Mouse (Mus musculus) mature B cell (primary cell): ENCODE measurements around the gene Gabbr1.

ENCODE experiments used
- in situ Hi-C: fragments of 300-500 bp; cut with MboI; formaldehyde crosslinking; loops from 2 replicates; pipeline ENCODE4 v1.14.3; 2019

Gabbr1 gene

DNA sequence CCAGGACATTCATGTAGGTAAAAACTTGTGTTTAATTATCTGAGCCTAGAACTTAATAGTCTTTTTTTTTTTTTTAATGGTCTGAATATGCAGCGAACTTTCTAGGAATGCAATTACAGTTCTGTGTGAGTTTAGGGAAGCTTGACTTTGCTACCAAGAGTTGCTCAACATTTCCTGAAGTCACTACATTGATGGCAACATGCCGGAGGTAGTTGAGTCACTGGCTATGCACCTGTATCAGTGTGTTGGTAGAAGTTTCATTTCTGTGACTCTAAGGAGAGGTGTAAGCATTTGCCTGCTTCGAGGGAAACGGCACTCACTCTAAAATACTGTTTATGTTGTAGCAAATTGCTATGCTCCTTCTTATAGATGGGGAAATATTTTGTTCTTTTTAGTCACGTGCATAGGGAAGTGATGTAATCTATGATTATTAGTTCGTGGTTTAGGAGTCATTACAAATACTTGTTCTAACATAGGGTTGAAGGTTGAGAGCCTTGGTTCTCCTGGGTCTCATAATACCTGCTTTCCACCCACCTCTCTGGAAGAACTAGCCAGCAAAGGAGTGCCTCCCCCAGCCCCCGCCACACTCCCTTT lies 1.0 kb upstream of the Gabbr1 start:
- in situ Hi-C loops = no loop called here

GRCm38 (mm10) chr17:37046312-37047112 lies 746 bp downstream of the Gabbr1 start:
- in situ Hi-C loops = no loop called here

DNA sequence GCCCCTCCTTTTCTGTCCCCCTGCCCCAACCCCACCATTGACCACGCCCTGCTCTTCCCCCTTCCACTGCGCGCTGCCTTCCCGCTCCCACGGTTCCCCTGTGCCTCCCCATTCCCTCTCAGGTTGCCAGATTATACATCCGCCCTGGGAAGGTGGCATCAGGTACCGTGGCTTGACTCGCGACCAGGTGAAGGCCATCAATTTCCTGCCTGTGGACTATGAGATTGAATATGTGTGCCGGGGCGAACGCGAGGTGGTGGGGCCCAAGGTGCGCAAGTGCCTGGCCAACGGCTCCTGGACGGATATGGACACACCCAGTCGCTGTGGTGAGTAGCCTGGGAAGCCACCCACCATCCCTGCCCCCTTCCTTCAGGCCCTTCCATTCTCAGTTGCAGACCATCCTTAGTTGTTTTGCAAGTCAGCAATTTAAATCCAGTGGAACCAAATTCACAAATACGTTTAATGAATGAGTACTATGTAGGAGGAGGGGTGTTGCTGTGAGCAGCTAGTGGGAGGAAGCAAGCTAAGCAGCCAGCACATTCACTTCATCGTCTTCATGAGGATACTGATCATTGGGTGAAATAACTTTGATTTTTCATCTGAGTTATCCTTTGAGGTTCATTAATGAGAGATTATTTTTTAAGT lies 1.7 kb downstream of the Gabbr1 start:
- in situ Hi-C loops = no loop called here

- in situ Hi-C loops = no loop called here
Observed at GRCm38 (mm10) chr17:37047981-37048380, 2.2 kb downstream of the Gabbr1 start.

GRCm38 (mm10) chr17:37048383-37048782 lies 2.6 kb downstream of the Gabbr1 start:
- in situ Hi-C loops = no loop called here

DNA sequence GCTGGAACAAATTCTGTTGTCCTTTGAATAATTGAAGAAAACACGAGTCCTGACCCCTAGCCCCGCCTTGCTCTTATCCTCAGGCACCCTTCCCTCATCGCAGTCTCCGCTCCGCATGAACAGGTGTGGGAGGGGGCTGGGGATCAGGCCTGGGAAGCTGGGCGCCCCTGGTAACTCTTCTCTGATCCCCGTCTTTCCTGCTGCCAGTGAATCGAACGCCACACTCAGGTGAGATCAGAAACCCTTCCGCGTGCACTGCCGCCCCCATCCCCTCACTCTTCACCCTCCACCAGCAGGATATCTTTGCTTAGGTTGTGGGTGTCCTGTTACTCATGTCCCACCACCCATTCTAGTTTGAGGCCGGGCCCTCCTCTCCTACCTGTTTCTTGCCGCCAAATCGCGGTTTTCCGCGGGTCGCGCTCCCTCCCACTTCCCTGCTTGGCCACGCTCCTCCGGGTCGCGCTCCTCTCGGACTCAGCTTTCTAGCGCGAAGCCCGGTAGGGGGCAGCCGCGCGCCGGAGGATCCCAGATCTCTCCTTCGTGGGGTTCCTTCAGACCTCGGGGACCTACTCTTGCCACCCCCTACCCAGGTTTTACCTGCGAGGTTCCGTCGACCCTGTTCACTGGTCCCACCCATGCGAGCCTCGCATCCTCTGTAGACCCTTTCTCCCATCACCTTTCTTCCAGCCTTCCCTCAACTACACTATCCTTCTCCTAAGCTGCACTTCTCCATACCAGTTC lies 4.0 kb downstream of the Gabbr1 start:
- in situ Hi-C loops = no loop called here

GRCm38 (mm10) chr17:37050399-37050798 lies 4.6 kb downstream of the Gabbr1 start:
- in situ Hi-C loops = no loop called here

DNA sequence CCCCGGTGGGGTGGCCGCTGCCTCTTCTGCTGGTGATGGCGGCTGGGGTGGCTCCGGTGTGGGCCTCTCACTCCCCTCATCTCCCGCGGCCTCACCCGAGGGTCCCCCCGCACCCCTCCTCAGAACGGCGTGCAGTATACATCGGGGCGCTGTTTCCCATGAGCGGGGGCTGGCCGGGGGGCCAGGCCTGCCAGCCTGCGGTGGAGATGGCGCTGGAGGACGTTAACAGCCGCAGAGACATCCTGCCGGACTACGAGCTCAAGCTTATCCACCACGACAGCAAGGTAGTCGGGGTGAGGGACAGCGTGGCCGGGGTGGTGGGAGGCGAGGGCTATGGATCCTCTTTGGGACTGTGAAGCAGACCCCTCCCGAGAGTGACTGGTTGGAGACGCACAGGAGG lies 5.1 kb downstream of the Gabbr1 start:
- in situ Hi-C loops = no loop called here

DNA sequence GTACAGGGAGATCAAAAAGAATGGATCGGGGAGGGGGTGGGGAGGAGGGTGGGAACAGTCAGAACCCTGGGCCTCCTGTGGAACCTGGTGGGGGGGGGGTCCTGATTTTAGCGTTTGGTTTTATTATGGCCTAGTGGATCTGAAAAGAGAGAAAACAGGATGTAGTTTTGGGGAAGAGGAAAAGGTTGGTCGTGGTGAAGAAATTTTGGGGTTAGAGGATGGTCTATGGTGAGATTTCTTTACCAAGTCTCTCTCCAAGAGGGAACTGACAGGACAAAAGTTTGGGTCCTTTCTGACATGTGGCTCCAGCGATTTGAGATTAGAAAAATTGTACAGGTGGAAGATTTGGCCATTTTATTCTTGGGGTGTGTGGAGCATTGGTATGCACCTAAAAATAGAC lies 6.0 kb downstream of the Gabbr1 start:
- in situ Hi-C loops = no loop called here

- in situ Hi-C loops = no loop called here
Observed at GRCm38 (mm10) chr17:37056957-37057356, 11.2 kb downstream of the Gabbr1 start.

DNA sequence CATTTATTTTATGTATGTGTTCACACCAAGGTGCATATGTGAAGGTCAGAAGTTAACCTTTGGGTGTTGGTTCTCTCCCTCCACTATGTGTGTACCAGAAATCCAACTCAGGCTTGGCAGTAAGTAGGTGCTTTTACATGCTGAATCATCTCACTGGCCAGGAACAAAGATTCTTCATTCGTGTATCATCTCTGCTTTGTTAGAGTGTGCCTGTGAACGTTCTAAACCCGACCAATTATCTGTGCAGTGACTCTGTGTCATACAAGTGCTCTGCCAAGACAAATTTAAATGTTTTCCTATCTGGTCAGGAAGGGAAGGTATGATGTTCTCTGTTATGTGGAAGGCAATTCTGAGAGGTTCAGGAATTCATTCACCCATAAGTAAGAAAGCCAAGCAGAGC lies 15.7 kb downstream of the Gabbr1 start:
- in situ Hi-C loops = no loop called here

DNA sequence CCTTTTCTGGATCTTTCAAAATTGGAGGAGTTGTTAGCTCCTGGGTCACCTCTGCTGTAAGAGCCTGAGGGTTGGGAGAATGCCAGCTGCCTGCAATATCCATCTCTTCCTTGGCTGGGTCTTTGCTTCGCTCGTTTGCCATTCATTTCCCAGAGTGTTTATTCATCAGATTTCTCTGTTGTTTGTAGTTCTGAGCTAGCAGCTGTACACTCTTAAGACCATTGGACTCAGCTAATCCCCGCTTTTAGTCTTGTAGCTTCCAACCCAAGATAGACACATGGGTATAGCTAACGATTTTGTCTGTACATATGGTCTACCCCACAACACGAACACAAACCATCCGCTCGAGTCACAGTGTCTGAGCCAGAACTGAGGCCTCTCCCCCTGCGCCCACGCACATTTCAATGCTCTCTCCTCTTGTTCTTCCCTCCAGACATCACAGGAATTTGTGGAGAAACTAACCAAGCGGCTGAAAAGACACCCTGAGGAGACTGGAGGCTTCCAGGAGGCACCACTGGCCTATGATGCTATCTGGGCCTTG lies 16.4 kb downstream of the Gabbr1 start:
- in situ Hi-C loops = no loop called here

DNA sequence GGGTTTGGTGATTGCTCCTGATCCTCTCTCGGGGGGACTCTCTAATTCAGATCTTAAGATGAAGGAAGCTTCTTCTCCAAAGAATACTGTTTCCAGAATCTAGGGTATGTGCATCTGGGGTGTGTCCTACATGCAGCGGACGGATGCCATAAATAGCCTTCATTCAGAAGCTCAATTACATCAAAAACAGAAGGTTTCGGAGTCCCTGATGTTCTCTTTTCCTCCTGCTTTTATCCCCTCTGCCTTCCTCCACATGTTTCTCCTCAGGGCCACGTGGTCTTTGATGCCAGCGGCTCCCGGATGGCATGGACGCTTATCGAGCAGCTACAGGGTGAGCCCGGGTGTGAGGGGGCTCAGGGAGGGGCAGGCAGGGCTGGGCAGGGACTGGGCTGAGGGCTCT lies 17.3 kb downstream of the Gabbr1 start:
- in situ Hi-C loops = no loop called here

GRCm38 (mm10) chr17:37063686-37064495 lies 18.1 kb downstream of the Gabbr1 start:
- in situ Hi-C loops = no loop called here

GRCm38 (mm10) chr17:37065993-37066392 lies 20.2 kb downstream of the Gabbr1 start:
- in situ Hi-C loops = no loop called here

DNA sequence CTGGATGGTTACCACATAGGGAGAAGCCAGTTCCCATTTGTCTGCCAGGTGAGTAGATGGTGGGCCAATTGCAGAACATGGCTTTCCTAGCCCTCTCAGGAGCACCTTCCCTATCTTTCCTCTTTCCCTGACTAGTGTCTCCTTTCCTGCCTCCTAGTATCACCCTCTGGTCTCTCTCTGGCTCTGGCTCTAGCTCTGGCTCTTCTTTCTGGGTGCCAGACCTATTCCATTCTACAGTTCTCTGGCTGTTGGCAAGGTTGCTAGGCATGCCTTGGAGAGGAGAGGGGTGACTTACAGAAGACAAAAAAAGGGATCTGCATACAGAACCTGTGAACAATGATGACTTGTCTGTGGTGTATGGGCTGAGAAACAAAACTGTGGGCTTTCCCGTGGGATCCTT lies 22.1 kb downstream of the Gabbr1 start:
- in situ Hi-C loops = no loop called here

DNA sequence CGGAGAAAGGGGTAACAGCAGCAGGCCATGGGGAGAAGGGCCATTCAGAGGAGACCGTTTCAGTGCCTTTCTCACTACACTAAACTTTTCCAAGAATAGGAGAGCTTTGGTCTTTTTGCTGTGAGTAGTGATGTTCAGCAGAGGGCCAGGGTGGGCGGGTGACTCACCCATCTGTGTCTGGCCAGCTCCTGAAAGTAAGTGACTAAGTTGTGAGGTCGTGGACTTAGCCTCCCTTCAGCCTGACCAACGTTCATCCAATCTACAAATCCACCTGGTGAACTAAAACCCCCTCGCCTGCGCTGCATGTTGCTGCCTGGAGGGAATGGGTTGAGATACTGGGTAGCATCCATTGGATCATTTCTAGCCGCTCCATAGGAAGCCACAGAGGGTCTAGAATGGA lies 24.4 kb downstream of the Gabbr1 start:
- in situ Hi-C loops = no loop called here

GRCm38 (mm10) chr17:37072080-37072729 lies 26.4 kb downstream of the Gabbr1 start:
- in situ Hi-C loops = no loop called here

DNA sequence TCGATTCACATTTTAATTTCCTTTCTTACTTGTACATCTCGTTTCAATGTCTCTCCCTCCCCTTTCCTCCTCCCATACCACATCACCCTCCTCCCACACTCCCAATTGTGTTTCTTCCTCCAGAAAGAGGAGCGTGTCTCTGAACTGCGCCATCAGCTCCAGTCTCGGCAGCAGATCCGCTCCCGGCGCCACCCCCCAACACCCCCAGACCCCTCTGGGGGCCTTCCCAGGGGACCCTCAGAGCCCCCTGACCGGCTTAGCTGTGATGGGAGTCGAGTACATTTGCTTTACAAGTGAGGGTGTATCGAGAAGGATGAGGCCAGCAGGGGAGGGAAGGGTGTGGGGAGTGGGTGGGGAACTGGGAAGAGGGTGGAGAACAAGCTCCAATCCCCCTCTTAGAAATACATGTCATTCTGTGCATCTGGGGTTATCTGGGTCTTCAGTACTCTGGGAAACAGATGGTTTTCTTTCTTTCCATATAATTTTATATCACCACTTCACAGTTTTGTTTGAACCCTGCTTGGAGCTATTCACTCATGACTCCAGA lies 27.0 kb downstream of the Gabbr1 start:
- in situ Hi-C loops = no loop called here

DNA sequence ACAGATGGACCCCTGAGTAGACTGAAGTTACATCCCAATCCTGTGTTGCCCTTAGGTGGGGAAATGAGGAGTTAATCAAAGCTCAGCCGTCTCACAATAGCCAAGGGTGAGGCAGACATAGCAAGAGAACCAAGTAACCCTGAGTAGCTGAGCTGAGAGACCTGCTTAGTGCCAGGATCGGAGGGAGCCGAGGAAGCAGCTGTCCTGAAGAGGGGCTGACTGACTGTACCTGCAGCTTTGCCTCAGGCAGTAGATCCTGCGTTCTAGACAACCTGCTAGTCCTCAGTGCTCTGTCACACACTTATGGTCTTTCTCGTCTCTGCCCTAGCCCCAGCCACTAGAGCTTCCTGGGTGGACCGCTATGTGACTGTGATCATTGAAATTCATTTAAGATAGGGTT lies 29.4 kb downstream of the Gabbr1 start:
- in situ Hi-C loops = no loop called here

- in situ Hi-C loops = no loop called here
Observed at GRCm38 (mm10) chr17:37075766-37076165, 30.0 kb downstream of the Gabbr1 start.
